Mouse (Mus musculus) adrenal gland, adult 8-10 months (tissue): ENCODE data around the gene Pdk2. TPM values are rescaled to one million over a fixed set of nuclear protein-coding genes. Genes with fewer than 3 reads are reported as not detected.

Experiments used
- DNase-seq: peaks from one replicate; pipeline ENCODE4 v3.0.0; 2022
- total RNA-seq, 4 experiments: library from RNA; stranded (reverse); gene quantifications; 2 replicates each; pipeline ENCODE4 v1.2.4; 2022

Gene Pdk2
- total RNA-seq, 4 experiments from 2014 or later, result 60.9 to 90.5 (median 76.0) TPM

DNA sequence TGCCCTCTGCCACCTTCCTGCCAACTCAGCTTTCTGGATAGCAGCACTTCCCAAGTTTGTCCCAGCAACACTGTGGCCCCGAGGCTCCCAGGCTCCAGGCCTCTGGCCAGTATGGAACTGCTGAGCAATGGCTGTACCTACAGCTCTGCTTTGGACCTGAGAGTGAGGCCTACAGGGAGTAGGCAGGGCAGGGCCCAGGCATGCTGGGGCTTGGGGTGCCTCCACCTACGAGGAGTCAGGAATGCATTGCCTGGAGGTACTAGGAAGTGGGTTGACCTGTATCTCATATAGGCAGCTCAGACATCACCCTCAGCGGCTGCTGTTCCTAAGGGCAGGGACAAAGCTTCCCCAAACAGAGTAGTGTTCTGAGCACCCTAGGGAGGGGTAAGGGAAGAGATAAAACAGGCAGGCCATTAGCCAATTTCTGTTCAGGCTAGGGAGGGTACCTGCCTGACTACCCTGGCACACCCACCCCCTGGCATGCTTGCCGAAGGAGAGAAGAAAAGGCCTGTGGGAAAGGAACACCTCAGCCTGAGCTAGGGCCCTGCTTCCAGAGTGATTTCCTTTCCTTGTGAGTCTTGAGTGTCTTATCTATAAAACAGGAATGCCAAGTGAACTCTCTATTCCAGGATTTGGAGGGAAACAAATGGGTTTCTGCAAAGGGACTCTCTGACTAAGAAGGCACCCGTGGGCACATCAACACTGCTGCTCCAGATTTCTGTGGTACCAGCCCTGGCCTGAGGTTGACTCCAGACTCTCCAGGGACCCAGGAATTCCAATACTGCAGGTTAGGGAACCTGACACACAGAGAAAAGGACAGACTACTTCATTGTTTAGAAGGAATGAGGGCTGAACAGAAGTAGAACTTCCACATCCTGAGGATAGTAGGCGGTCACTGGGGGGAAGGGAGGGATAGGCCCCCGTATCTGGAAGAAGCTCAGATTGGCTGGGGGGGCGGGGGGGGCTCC is 29.3 kb upstream of the Pdk2 start:
- DNase-seq, result no peak

DNA sequence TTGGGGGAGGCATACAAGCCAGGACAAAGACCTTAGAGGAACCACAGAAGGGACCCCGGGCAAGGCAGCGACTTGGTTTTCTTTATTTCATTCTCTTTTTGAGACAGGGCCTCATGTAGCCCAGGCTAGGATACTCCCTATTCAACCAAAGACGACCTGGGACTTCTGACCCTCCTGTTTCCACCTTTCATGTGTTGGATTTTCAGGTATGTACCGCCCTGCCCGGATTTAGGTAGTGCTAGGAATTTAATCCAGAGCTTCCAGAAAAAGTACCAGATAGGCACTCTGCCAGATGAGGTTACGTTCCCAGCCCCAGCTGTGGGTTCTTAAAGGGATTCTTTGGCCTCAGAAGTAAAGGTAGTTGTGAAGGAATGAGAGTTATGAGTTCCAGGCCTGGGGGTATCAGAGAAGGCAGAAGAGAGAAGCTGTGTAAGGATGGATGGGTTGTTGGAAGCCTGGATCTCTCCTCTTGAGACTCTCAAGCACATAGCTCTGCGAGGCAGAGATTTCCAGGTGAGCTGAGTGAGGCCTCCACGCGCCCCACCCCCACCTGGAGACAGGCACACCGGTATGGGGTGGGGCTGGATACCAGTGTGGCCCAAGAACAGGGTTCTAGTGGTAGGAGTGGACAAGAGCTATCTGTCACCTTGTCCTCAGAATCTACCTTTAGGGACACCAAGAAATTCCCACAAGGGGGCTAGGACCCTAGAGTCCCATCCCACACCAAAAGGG is 28.2 kb upstream of the Pdk2 start:
- no peak for DNase-seq

DNA sequence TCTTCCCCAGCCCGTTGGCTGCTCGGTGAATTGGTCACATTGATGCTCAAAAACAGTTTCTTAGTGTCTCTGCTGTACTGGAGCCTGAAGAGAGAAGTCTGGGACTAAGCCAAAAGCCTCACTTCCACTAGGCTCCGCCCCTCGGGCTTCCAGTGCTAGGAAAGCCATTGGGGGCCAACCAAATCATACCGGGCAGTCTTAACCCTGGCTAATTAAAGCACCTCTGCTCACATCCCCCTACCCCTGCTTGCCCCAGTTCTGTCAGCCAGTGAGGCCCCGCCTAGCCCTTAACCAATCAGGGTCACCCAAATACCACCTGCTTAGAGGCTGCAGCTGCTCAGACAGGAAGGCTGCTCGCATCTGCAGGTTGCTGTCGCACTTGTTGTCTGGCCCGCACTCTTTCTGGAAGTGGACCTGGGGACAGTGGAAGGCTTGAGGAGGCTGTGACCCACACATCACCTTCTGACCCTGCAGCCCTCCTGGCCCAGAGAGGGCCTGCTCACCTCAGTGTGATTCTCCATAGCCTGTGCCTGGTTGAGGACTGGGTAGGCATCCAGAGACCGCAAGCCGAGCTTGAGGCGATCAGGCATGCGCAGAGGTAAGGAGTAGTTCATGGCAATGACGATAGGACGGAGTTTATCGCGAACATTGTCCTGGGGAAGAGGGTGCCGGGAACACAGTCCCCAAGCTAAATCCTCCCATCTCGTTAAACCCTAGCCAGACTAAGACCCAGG is 15.8 kb upstream of the Pdk2 start:
- no peak for DNase-seq

- no peak for DNase-seq
These were observed 11.9 kb upstream of the Pdk2 start for GRCm38 (mm10) chr11:95053062-95053461.

GRCm38 (mm10) chr11:95046980-95047680 is 6.0 kb upstream of the Pdk2 start:
- peak; percentile 50 for DNase-seq

- no peak for DNase-seq
These were observed 3.2 kb upstream of the Pdk2 start for GRCm38 (mm10) chr11:95044185-95044870.

- DNase-seq, result no peak
These were observed 2.5 kb upstream of the Pdk2 start for GRCm38 (mm10) chr11:95043608-95044007.

GRCm38 (mm10) chr11:95043060-95043459 is 1.9 kb upstream of the Pdk2 start:
- no peak for DNase-seq

GRCm38 (mm10) chr11:95042096-95042495 is 942 bp upstream of the Pdk2 start:
- peak; percentile 73 for DNase-seq

DNA sequence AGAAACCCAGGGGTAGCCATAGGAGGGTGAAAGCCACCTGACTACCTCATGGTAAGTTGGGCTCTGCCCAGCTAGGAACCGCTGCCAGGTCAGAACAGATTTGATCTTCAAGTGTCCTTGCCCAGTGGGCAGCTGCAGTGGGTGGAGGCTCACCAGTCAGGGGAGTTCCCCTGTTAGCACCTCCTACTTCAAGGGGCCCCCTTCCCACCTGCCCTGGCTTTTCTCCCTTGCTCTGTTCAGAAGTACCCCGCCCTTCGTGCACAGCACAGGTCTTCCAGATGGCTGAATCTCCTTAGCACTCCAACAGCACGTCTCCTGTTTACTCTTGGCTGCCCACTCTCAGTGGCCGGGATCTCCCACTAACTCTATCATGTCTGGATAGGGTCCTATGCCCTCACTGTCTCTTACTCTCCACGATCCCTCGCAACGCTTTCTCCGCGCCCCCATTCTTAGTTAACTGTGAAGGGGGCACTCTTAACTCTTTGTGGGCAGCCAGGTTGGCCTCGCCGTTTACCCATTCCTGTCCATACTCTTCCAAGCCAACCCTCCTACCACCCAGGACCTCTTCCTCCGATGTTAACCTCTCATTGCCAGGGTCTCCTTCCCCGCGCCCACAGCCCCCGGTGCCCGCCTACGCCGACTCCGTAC is 539 bp downstream of the Pdk2 start:
- DNase-seq, result peak; percentile 64

DNA sequence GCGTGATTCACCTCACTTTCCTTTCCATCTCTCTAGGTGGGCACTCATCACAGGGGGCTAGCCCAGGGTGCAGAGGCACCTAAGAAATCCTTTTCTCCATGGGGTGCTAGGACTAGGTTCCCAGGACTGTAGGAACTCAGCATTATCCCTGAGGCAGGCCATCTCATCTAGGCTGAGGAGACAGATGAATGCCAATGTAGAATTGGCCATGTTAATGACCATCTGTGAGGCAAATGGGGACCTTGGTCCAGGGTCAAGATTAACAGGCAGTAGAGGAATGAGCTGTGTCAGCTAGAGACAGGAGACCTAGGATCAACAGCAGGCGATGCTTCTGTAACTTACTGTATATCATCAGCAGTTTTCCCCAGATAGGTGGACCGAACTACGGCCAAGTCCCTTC is 1.4 kb downstream of the Pdk2 start:
- DNase-seq, result no peak

DNA sequence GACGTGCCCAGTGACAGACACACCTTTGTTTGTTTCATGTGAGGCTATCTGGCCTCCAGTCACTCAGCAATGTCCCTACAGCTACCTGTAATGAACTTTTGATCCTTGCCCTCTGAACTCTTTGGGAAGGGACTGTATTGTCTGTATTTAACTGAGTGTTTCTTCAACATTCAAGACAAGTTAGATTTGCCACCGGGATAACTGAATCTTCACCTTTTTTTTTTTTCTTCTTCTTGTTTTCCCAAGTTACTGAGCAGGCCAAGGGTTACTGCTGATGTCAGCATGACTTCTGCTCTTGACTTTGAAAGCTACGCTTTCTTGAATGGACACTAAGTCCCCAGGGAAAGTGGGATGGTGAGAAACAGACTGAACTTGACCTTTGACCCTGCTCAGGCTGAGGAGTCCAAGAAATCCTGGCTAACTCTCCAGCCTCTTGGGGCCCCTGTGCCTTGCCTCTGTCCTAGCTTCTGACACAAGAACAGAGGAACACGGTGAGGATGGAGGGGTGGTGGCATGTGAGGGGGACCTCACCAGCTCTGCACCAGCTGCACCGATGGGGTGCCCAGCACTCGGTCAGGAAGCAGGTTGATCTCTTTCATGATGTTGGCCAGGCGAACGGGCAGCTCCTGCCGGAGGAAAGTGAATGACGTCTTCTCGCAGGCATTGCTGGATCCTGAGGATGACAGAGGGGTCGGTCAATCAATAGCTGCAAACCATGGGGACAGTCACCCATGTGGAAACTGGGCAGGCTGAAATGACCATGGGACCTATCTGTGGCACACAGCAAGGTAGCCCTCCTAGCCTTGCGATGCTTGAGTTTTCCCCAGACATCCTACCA is 2.1 kb downstream of the Pdk2 start:
- no peak for DNase-seq

GRCm38 (mm10) chr11:95038156-95038817 is 2.9 kb downstream of the Pdk2 start:
- DNase-seq, result no peak

DNA sequence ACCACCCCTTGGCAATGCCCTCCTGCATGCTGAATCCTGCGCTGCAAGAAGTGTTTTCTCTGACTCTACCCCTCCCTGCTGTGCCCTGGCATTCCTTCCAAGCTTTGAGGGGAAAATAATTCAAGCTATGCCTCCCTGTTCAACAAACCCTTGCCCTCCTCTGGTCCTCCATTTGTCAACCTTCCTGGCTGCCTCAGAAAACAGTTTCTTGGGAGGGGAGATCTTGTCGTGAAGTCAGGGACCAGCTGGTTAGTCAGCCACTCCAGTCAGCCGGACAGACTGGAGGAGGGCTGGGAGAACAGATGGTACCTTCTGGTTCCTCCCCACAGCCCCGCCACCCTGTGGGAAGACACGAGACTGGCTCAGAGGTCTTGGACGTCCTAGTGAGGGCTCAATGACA is 3.8 kb downstream of the Pdk2 start:
- no peak for DNase-seq

GRCm38 (mm10) chr11:95036521-95036920 is 4.6 kb downstream of the Pdk2 start:
- no peak for DNase-seq

DNA sequence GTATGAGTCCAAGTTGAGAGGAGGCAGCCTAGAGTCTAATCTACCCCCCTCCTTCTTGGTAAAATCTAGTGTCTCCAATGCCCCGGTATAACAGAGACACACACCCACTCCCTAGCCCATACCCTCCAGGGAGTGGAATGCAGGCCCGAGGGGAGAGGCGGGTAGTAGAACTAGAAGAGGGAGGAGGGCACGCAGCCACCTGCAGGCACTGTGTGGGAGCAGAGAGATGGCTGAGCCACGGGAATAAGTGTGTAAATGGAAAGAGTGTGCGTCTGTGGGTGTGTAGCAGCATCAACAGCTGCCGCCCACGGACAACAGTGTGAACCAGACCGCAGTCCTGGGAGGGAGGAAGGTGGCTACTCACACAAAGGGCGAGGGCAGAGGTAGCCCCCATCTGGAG is 6.3 kb downstream of the Pdk2 start:
- DNase-seq, result no peak

DNA sequence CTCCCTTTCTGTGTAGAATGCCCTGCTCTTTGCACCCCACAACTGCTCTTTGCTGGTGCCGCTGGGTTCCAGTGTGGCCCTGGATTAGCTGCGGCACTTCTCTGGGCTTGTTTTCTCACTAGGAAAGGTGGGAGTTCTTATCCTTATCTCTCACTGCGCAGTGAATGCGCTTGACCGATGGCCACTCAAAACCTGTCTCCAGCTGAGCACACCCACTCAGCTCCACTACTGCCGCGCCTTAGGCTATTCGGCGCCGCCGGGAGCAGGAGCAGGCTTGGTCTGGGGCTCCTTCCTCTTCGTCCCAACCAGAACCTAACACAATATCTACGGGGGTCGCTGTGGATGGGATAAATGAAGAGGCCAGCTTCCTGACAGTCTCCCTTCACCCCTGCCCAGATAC is 7.5 kb downstream of the Pdk2 start:
- DNase-seq, result no peak

DNA sequence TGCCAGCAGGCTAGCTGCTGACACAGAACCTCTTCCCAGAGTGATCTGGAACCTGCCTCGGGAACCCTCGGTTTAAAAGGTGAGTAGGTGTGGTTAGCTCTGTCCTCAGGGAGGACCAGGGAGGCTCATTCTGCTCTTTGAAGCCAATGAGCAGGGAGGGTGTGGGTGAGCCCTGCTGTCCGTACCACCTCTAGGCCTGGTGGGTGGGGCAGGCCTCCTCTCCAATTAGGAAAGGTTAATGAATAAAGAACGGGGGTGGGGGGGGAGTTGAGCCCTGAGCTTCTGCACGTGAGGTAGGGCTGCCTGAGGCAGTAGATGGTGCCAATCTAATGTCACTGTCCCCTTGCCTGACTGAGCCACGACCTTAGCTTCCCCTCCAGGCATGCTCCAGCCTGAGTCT is 8.2 kb downstream of the Pdk2 start:
- no peak for DNase-seq

- DNase-seq, result no peak
These were observed 13.2 kb downstream of the Pdk2 start for GRCm38 (mm10) chr11:95027850-95028470.
